Mouse (Mus musculus): ENCODE data around the gene Dok5.

DNA sequence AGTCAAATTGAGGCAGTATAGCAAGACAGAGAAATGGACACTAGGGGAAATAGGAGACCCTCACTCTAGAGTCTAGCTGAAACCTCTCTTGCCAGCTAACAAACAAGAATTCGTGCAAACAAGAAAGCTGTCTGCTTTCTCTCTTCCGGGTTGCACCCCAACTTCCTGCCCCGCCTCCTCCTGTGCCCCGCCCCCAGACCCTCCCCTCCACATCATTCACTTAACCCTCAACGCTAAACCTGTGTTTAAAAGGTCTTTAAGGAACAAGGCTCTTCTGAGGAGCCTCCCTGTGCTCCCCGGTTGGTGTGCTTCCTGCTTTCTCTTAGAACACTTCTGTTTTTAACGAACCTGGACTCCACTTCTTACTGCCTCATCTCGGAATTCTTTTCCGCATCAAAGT, 156.4 kb downstream of the Dok5 start:
- TF ChIP-seq CTCF (IDR thresholded peaks at IDR 0.05; ENCODE audit: extremely low read depth, insufficient read depth, insufficient read length, insufficient replicate concordance) (no peak), POLR2A (IDR thresholded peaks at IDR 0.05; ENCODE audit: low read depth, low read length) (no peak)
